Mouse (Mus musculus) hindbrain, embryonic 14.5 days (tissue): Measurements from ENCODE around the gene Rfc5. TPM values are rescaled to one million over a fixed set of nuclear protein-coding genes. Genes with fewer than 3 reads are reported as not detected.

ENCODE experiments used
- ATAC-seq: fragments of 200-750 bp; cut with Nextera tagmentation; 2 replicates; pipeline ENCODE4 v1.8.0; 2017; ENCODE audit warnings: moderate number of reproducible peaks, mild to moderate bottlenecking, moderate TSS enrichment, moderate library complexity; ENCODE audit not compliant: low FRiP score
- DNase-seq: peaks from one replicate; pipeline ENCODE4 v3.0.0-alpha.2; 2015; ENCODE audit warnings: low spot score
- H3K27ac ChIP-seq: fragments of 300-500 bp; sonication (generic); 2 replicates; pipeline ENCODE4 v1.5.1; 2014; ENCODE audit warnings: mild to moderate bottlenecking, moderate library complexity
- H3K27me3 ChIP-seq: fragments of 300-500 bp; sonication (generic); 2 replicates; pipeline ENCODE4 v1.6.1; 2014; ENCODE audit warnings: mild to moderate bottlenecking, low read length, mixed read lengths; ENCODE audit not compliant: control insufficient read depth, insufficient read depth
- H3K36me3 ChIP-seq: fragments of 300-500 bp; sonication (generic); replicated peaks from 2 replicates; pipeline ENCODE4 v1.6.1; 2014; ENCODE audit not compliant: control insufficient read depth, insufficient read depth
- H3K4me1 ChIP-seq: fragments of 300-500 bp; sonication (generic); replicated peaks from 2 replicates; pipeline ENCODE4 v1.6.1; 2014; ENCODE audit warnings: antibody characterized with exemption, low read length, mixed read lengths; ENCODE audit not compliant: control insufficient read depth, insufficient read depth
- H3K4me2 ChIP-seq: fragments of 300-500 bp; sonication (generic); replicated peaks from 2 replicates; pipeline ENCODE4 v1.6.1; 2014; ENCODE audit warnings: mild to moderate bottlenecking, moderate library complexity
- H3K4me3 ChIP-seq: fragments of 300-500 bp; sonication (generic); replicated peaks from 2 replicates; pipeline ENCODE4 v1.5.1; 2014; ENCODE audit warnings: mild to moderate bottlenecking, low read length
- H3K9ac ChIP-seq: fragments of 300-500 bp; sonication (generic); 2 replicates; pipeline ENCODE4 v1.6.1; 2014
- H3K9me3 ChIP-seq: fragments of 300-500 bp; sonication (generic); 2 replicates; pipeline ENCODE4 v1.6.1; 2016; ENCODE audit warnings: low read length; ENCODE audit not compliant: control insufficient read depth
- WGBS: fragments of 180-500 bp; shearing (Covaris S2); extraction: QIAGEN DNeasy Blood & Tissue Kit; methylation state at CpG from one replicate; pipeline ENCODE4 v1.1.7; 2014; 5-methylcytosine and 5-hydroxymethylcytosine counted together
- polyA plus RNA-seq: library from polyadenylated mRNA; unstranded; fragments of >200 nt; fragmentation: Nextera tagmentation; extraction: Ambion mirVana; gene quantifications from 2 replicates; pipeline ENCODE4 v1.2.1, GENCODE M21; 2014

The Rfc5 gene
- polyA plus RNA-seq, 1 experiment from 2014 or later, result 26.0 TPM

DNA sequence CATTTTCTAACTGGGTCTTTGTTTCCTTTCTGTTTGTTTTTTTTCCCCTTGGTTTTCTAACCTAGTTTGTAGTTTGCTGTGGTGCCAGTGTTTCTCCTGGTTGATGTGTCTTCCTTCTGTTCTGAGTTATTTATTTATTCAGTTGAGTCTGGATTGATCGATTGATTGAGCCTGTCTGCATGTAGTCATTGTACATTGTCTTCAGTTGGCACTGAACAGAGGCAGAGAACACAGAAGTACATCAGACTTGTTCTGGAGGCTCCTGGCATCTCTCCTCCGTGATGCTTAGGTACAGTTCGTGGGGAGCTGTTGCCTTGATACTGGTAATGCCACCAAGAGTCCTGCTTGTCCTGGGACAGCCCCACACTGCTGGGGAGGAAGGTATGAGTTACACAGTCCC lies 24.0 kb downstream of the Rfc5 start:
- no peak overlapping the region for H3K4me2 ChIP-seq
- 86% methylated on average over 3 of the region's 3 CpGs for WGBS
- DNase-seq, result no peak
- ATAC-seq, result no peak
- H3K4me3 ChIP-seq, result no peak overlapping the region
- no peaks in the 10 kb centered on the region for H3K9me3 ChIP-seq
- no peaks in the 10 kb centered on the region for H3K27me3 ChIP-seq
- peaks cover 64% of the 10 kb centered on the region for H3K36me3 ChIP-seq
- H3K9ac ChIP-seq, result no peak overlapping the region
- H3K4me1 ChIP-seq, result peaks cover 16% of the 10 kb centered on the region
- no peak overlapping the region for H3K27ac ChIP-seq

DNA sequence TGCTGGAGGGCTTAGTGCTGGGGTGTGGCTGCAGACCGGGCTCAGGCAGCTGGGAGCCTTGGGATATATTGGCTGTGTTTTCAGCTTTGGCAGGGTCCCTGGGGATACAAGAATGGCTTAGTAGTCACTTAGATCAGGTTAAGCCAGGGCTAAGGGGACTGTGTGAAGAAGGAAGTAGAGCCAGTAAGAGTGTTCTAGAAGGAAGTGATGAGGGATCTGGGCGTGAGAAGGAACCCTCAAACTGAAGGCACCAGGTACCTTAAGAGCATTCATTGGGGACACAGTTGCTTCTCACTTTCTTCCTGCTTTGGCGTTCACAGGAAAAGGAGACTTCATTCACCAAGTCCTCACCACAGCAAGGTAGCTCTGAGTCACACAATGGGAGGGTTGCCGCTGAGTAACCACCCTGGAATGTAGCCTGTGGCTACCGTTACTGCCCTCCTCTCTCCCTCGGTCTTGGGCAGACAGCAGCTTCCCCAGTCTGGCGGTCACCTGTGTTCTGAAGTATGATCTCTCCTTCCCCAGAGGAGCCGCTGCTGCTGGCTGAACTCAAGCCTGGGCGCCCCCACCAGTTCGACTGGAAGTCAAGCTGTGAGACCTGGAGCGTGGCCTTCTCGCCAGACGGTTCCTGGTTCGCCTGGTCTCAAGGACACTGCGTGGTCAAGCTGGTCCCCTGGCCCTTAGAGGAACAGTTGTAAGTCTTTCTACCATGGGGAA lies 25.6 kb downstream of the Rfc5 start:
- Histone ChIP-seq H3K9ac (no peak overlapping the region), H3K4me1 (peaks cover 32% of the 10 kb centered on the region), H3K9me3 (no peaks in the 10 kb centered on the region), H3K27ac (no peak overlapping the region), H3K36me3 (peaks cover 48% of the 10 kb centered on the region), H3K27me3 (no peaks in the 10 kb centered on the region), H3K4me2 (no peak overlapping the region), H3K4me3 (no peak overlapping the region)
- DNase-seq (no peak), ATAC-seq (no peak)
- 57% methylated on average over 15 of the region's 15 CpGs for WGBS

- H3K27me3 ChIP-seq, result no peaks in the 10 kb centered on the region
- H3K27ac ChIP-seq, result no peak overlapping the region
- 75% methylated on average over 4 of the region's 4 CpGs for WGBS
- H3K9ac ChIP-seq, result no peak overlapping the region
- peaks cover 32% of the 10 kb centered on the region for H3K36me3 ChIP-seq
- ATAC-seq (no peak), DNase-seq (no peak)
- H3K4me1 ChIP-seq, result peaks cover 32% of the 10 kb centered on the region
- H3K4me2 ChIP-seq, result no peak overlapping the region
- H3K9me3 ChIP-seq, result no peaks in the 10 kb centered on the region
- H3K4me3 ChIP-seq, result no peak overlapping the region
Measured at GRCm38 (mm10) chr5:117361590-117361989, 27.3 kb downstream of the Rfc5 start.

DNA sequence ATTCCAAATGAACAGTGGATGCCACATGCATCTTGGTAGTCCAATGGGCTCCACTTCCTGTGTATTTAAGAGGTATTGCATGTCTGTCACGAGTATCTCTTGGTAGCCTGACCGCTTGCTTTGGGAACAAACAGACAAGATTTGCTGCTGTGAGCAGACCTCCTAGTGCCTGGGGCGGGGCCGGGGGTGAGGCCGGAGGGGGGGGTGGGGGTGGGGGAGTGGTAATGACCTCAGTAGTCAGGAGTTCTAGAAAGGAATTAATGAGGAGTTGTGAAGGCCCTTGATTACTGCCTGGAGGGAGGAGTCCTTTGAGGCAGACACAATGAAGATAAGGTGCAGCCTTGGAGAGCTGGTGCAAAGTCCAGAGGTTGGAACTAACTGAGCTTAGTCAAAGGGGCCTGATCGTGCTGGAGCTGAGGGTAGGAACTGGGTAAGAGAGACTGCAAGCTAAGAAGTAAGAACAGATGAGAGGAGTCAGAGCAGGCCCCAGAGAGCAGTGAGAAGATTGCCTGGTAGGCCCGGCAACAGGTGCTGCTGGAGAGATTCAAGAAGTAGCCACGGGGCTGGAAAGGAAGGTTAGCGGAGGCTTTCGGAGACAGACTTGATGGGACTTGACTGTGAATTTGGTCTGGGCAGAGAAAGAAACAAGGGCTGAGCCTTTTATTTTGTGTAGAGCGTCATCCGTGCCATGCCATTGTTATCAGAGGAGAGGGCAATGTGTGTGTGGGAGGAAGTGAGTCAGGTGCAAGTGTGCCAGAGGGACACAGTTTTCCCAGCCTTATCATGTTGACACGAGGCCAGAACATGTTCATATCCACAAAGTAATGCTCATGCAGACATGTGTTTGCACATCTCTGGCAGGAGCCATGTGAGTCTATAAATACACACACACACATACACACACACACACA lies 28.0 kb downstream of the Rfc5 start:
- 0 out of 2 replicates have a peak overlapping the region, but pooled peaks have one; percentile 2 for H3K4me2 ChIP-seq

GRCm38 (mm10) chr5:117360228-117360515 lies 28.7 kb downstream of the Rfc5 start:
- Histone ChIP-seq H3K4me2 (no peak overlapping the region), H3K4me3 (no peak overlapping the region), H3K27me3 (no peaks in the 10 kb centered on the region), H3K27ac (no peak overlapping the region), H3K36me3 (peaks cover 18% of the 10 kb centered on the region), H3K4me1 (peaks cover 35% of the 10 kb centered on the region), H3K9ac (no peak overlapping the region), H3K9me3 (no peaks in the 10 kb centered on the region)
- 59% methylated on average over 13 of the region's 13 CpGs for WGBS
- DNase-seq (no peak), ATAC-seq (no peak)

More for the DNA sequence above, 28.0 kb downstream of the Rfc5 start:
- Histone ChIP-seq H3K27me3 (no peaks in the 10 kb centered on the region), H3K4me3 (no peak overlapping the region), H3K36me3 (peaks cover 25% of the 10 kb centered on the region), H3K9me3 (no peaks in the 10 kb centered on the region), H3K27ac (no peak overlapping the region), H3K4me1 (peaks cover 35% of the 10 kb centered on the region), H3K9ac (no peak overlapping the region)
- DNase-seq (no peak), ATAC-seq (no peak)
- WGBS, result 48% methylated on average over 13 of the region's 13 CpGs

- 45% methylated on average over 7 of the region's 7 CpGs for WGBS
- no peak overlapping the region for H3K4me3 ChIP-seq
- H3K9ac ChIP-seq, result no peak overlapping the region
- no peak overlapping the region for H3K4me2 ChIP-seq
- H3K36me3 ChIP-seq, result peaks cover 13% of the 10 kb centered on the region
- DNase-seq, result no peak
- no peak overlapping the region for H3K27ac ChIP-seq
- peaks cover 35% of the 10 kb centered on the region for H3K4me1 ChIP-seq
- ATAC-seq, result no peak
- no peaks in the 10 kb centered on the region for H3K9me3 ChIP-seq
- H3K27me3 ChIP-seq, result no peaks in the 10 kb centered on the region
Measured at GRCm38 (mm10) chr5:117359497-117360227, 29.2 kb downstream of the Rfc5 start.

DNA sequence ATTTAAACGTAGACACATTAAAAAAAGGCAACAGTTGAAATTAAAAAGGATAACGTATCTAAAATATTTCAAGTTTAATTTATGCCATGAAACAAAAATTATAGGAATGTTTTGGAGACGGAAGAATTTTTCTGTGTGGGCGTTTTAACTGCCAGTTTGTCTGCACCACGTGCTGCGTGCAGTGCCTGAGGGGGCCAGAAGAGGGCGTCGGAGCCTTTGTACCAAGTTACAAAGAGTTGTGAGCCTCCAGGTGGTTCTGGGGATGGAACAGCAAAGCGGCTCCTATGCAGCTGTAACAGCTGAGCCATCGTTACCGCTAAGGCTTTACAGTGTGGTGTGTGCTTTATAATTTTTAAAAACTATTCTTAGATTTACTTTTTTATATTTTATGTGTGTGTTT lies 30.1 kb downstream of the Rfc5 start:
- DNase-seq, result peak; percentile 71
- peaks cover 3% of the 10 kb centered on the region for H3K36me3 ChIP-seq
- no peak for ATAC-seq
- H3K27me3 ChIP-seq, result no peaks in the 10 kb centered on the region
- 32% methylated on average over 11 of the region's 11 CpGs for WGBS
- no peaks in the 10 kb centered on the region for H3K9me3 ChIP-seq
- peak overlapping the region; percentile 74 for H3K4me2 ChIP-seq
- H3K9ac ChIP-seq, result peak overlapping the region; percentile 88
- H3K27ac ChIP-seq, result no peak overlapping the region
- H3K4me1 ChIP-seq, result peaks cover 35% of the 10 kb centered on the region
- peak overlapping the region; percentile 74 for H3K4me3 ChIP-seq

- Histone ChIP-seq H3K4me3 (peak overlapping the region; percentile 74), H3K27me3 (no peaks in the 10 kb centered on the region), H3K36me3 (no peaks in the 10 kb centered on the region), H3K27ac (peak overlapping the region; percentile 87), H3K9ac (peak overlapping the region; percentile 88), H3K4me2 (peak overlapping the region; percentile 74), H3K9me3 (no peaks in the 10 kb centered on the region), H3K4me1 (peaks cover 35% of the 10 kb centered on the region)
- DNase-seq (no peak), ATAC-seq (no peak)
- 6% methylated on average over 6 of the region's 6 CpGs for WGBS
Measured at GRCm38 (mm10) chr5:117358248-117358630, 30.6 kb downstream of the Rfc5 start.
